9 mouse cellular contexts compared by ENCODE assay signal in the genomic region with DNA sequence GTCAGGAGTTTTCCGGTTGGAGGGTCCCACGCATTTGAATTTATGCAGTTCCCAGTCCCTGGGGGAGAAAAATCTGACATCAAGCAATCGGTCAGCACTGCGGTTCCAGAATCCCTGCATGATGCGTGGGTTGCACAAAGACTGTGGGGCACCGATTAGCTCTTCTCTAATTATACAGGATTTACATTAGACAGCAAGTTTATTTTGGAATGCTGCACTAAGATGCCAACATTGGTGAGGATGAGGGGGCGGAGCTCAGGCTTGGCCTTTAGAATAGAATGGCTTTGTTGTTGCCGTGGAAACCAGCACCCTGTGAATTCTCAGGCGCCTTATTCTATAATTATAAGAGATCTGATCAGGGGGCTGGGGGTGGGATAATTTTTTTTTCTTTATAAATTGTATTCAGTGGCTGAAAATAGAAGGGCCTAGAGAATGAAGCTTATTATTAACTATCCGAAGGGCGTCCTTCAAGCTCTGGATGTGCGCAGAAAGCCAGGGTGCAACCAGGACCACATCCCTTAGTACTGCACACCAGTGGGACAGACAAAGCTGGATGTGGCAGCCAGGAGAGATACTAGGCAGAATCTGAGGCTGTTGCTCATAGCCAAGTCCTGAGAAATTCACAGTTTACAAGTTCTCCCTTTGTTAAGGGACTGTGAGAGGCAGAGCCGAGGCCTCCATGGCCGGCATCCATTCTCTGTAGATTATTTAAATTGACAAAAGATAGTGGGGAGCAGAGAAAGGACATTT.
DNase-seq lines count a peak whose midpoint lies in the region; ATAC-seq lines count a peak whose summit lies in the region.
"Had no signal": no experiment of that assay in that cellular context is flagged by ENCODE, and none has a peak within 500 bp of the region (broad histone marks: within the 10 kb centered on the region; RNA-seq: fewer than 3 reads in every experiment).

No protein-coding gene starts in this region.

- no peaks in the 10 kb centered on the region for H3K27me3 ChIP-seq in neural tube, embryonic 11.5 days (ENCODE audit: control insufficient read depth, insufficient read depth, low read length)
- H3K27me3 ChIP-seq in hindbrain, embryonic 14.5 days (ENCODE audit: control insufficient read depth, insufficient read depth, low read length), result no peaks in the 10 kb centered on the region
- H3K27me3 ChIP-seq in midbrain, embryonic 10.5 days (ENCODE audit: low read depth, poor library complexity, severe bottlenecking), result no peaks in the 10 kb centered on the region
- H3K27me3 ChIP-seq in kidney, embryonic 15.5 days, result no peaks in the 10 kb centered on the region
- H3K27me3 ChIP-seq: embryonic facial prominence, embryonic 13.5 days had no signal

- H3K36me3 ChIP-seq in neural tube, embryonic 11.5 days (ENCODE audit: control insufficient read depth, insufficient read depth, low read length), result no peaks in the 10 kb centered on the region
- no peaks in the 10 kb centered on the region for H3K36me3 ChIP-seq in hindbrain, embryonic 14.5 days (replicated peaks; ENCODE audit: control insufficient read depth, insufficient read depth)
- no peaks in the 10 kb centered on the region for H3K36me3 ChIP-seq in midbrain, embryonic 10.5 days
- no peaks in the 10 kb centered on the region for H3K36me3 ChIP-seq in kidney, embryonic 15.5 days
- H3K36me3 ChIP-seq: embryonic facial prominence, embryonic 13.5 days had no signal

- no peaks in the 10 kb centered on the region for H3K4me1 ChIP-seq in neural tube, embryonic 11.5 days (ENCODE audit: control insufficient read depth, insufficient read depth, low read length)
- peaks cover 12% of the 10 kb centered on the region for H3K4me1 ChIP-seq in hindbrain, embryonic 14.5 days (replicated peaks; ENCODE audit: control insufficient read depth, insufficient read depth, low read length)
- peaks cover 14% of the 10 kb centered on the region for H3K4me1 ChIP-seq in midbrain, embryonic 10.5 days
- H3K4me1 ChIP-seq in kidney, embryonic 15.5 days, result no peaks in the 10 kb centered on the region
- H3K4me1 ChIP-seq: embryonic facial prominence, embryonic 13.5 days had no signal

- ATAC-seq in neural tube, embryonic 11.5 days (ENCODE audit: insufficient read depth, low FRiP score, low TSS enrichment), result no peak
- ATAC-seq in hindbrain, embryonic 14.5 days (ENCODE audit: low FRiP score), result peak; percentile 70; the same call in 1 of the 2 replicates
- ATAC-seq in activated CD4-positive, CD25-positive, alpha-beta regulatory T cell, adult 4 months, result no peak
- ATAC-seq in kidney, embryonic 15.5 days (replicated peaks; ENCODE audit: low FRiP score), result no peak

- H3K4me2 ChIP-seq in neural tube, embryonic 11.5 days (ENCODE audit: low read depth), result no peak overlapping the region
- H3K4me2 ChIP-seq in hindbrain, embryonic 14.5 days (replicated peaks), result no peak overlapping the region
- no peak overlapping the region for H3K4me2 ChIP-seq in kidney, embryonic 15.5 days
- H3K4me2 ChIP-seq: embryonic facial prominence, embryonic 13.5 days had no signal

- H3K4me3 ChIP-seq in neural tube, embryonic 11.5 days (ENCODE audit: low read depth, low read length), result no peak overlapping the region
- H3K4me3 ChIP-seq in hindbrain, embryonic 14.5 days (replicated peaks; ENCODE audit: low read length), result no peak overlapping the region
- H3K4me3 ChIP-seq in midbrain, embryonic 10.5 days, result no peak overlapping the region
- no peak overlapping the region for H3K4me3 ChIP-seq in kidney, embryonic 15.5 days (replicated peaks)
- H3K4me3 ChIP-seq: embryonic facial prominence, embryonic 13.5 days had no signal

- H3K9ac ChIP-seq in neural tube, embryonic 11.5 days (ENCODE audit: low read length), result no peak overlapping the region
- H3K9ac ChIP-seq in hindbrain, embryonic 14.5 days, result no peak overlapping the region
- no peak overlapping the region for H3K9ac ChIP-seq in kidney, embryonic 15.5 days
- H3K9ac ChIP-seq: embryonic facial prominence, embryonic 13.5 days had no signal

- H3K27ac ChIP-seq in neural tube, embryonic 11.5 days (ENCODE audit: low read depth, low read length), result no peak overlapping the region
- 0 out of 2 replicates have a peak overlapping the region, but pooled peaks have one; percentile 9 for H3K27ac ChIP-seq in hindbrain, embryonic 14.5 days
- peak overlapping the region; percentile 58 for H3K27ac ChIP-seq in midbrain, embryonic 10.5 days (replicated peaks)
- H3K27ac ChIP-seq in kidney, embryonic 15.5 days, result no peak overlapping the region
- H3K27ac ChIP-seq: embryonic facial prominence, embryonic 13.5 days had no signal

- H3K9me3 ChIP-seq in neural tube, embryonic 11.5 days (ENCODE audit: control insufficient read depth, low read length), result no peaks in the 10 kb centered on the region
- no peaks in the 10 kb centered on the region for H3K9me3 ChIP-seq in hindbrain, embryonic 14.5 days (ENCODE audit: control insufficient read depth, low read length)
- no peaks in the 10 kb centered on the region for H3K9me3 ChIP-seq in midbrain, embryonic 10.5 days (replicated peaks)
- H3K9me3 ChIP-seq in kidney, embryonic 15.5 days (replicated peaks), result no peaks in the 10 kb centered on the region
- H3K9me3 ChIP-seq: embryonic facial prominence, embryonic 13.5 days had no signal

- peak; percentile 35 for DNase-seq in neural tube, embryonic 11.5 days (ENCODE audit: low spot score)
- DNase-seq in neural tube, embryonic 10.5 days (ENCODE audit: extremely low spot score, low spot score), result no peak
- DNase-seq in hindbrain, embryonic 14.5 days (ENCODE audit: low spot score), result peak; percentile 70
- no peak for DNase-seq in midbrain, embryonic 10.5 days (ENCODE audit: low spot score)
- peak; percentile 95 for DNase-seq in telencephalon, adult 2 months (ENCODE audit: low read depth, low spot score)
- no peak for DNase-seq in adrenal gland, postnatal 10 days

- 83% methylated on average over 14 of the region's 14 CpGs for WGBS in neural tube, embryonic 11.5 days
- WGBS in hindbrain, embryonic 14.5 days, result 39% methylated on average over 14 of the region's 14 CpGs
- WGBS in midbrain, embryonic 10.5 days, result 83% methylated on average over 14 of the region's 14 CpGs
- 89% methylated on average over 14 of the region's 14 CpGs for WGBS in kidney, embryonic 15.5 days

Comparison
In these comparisons a context has a peak if more than half of its experiments do, and no peak if none do; other contexts are left out.
1. DNase-seq: peak in neural tube, embryonic 11.5 days (single experiment), hindbrain, embryonic 14.5 days (single experiment) and telencephalon, adult 2 months (single experiment); none in neural tube, embryonic 10.5 days (single experiment), midbrain, embryonic 10.5 days (single experiment) and adrenal gland, postnatal 10 days (single experiment).
2. H3K27ac ChIP-seq: peak in hindbrain, embryonic 14.5 days (single experiment) and midbrain, embryonic 10.5 days (single experiment); none in neural tube, embryonic 11.5 days (single experiment) and kidney, embryonic 15.5 days (single experiment).